Mouse (Mus musculus) CH12.LX (cell line): ENCODE data around the gene Elk3. TPM values are rescaled to one million over a fixed set of nuclear protein-coding genes. Genes with fewer than 3 reads are reported as not detected.
A peak's percentile ranks its signal among the peaks of the same experiment; 100 is the strongest.

Experiments used
- DNase-seq: peaks from one replicate; pipeline ENCODE4 v3.0.0-alpha.2; 2013; ENCODE audit errors: extremely low read depth
- H3K27ac ChIP-seq: 2 replicates; pipeline ENCODE4 v1.5.1; 2012; ENCODE audit warnings: low read depth, mild to moderate bottlenecking, control low read depth, moderate library complexity; ENCODE audit not compliant: insufficient read depth
- H3K27me3 ChIP-seq: replicated peaks from 2 replicates; pipeline ENCODE3; 2012; ENCODE audit warnings: inconsistent platforms
- H3K36me3 ChIP-seq, 2 experiments: replicated peaks in 1 of 2; 2 replicates each; pipeline versions ENCODE3 to v1.6.1; 2012; ENCODE audit warnings: inconsistent platforms in 1 of 2, low read length in 1 of 2, mild to moderate bottlenecking in 1 of 2, mixed read lengths in 1 of 2, moderate library complexity in 1 of 2; ENCODE audit not compliant: control insufficient read depth in 1 of 2, insufficient read depth in 1 of 2
- H3K4me1 ChIP-seq, 2 experiments: 2 replicates each; pipeline ENCODE4 v1.6.1; 2012; ENCODE audit warnings: inconsistent platforms in 1 of 2, moderate library complexity in 1 of 2; ENCODE audit not compliant: insufficient read depth in 2 of 2, control insufficient read depth in 1 of 2
- H3K4me2 ChIP-seq: 2 replicates; pipeline ENCODE4 v1.6.1; 2012; ENCODE audit warnings: low read depth, mild to moderate bottlenecking, control low read depth; ENCODE audit not compliant: poor library complexity, insufficient read depth, severe bottlenecking
- H3K4me3 ChIP-seq, 3 experiments: fragments of 150-350 bp in 1 of 3; sonication (generic) in 1 of 3; replicated peaks in 1 of 3; 2 replicates each; pipeline versions ENCODE3 to v1.5.1; 2011 to 2012; ENCODE audit warnings: low read depth in 2 of 3, low read length in 2 of 3, mild to moderate bottlenecking in 2 of 3, moderate library complexity in 2 of 3, control low read depth in 1 of 3, improper control_type of control experiment in 1 of 3, inconsistent platforms in 1 of 3, mixed read lengths in 1 of 3; ENCODE audit not compliant: poor library complexity in 1 of 3
- H3K79me2 ChIP-seq: replicated peaks from 2 replicates; pipeline ENCODE4 v1.6.1; 2012; ENCODE audit warnings: mild to moderate bottlenecking, moderate library complexity; ENCODE audit not compliant: control insufficient read depth, poor library complexity, insufficient read depth, severe bottlenecking; ENCODE audit errors: extremely low read depth
- H3K9ac ChIP-seq: 2 replicates; pipeline ENCODE4 v1.6.1; 2012; ENCODE audit warnings: low read depth, mild to moderate bottlenecking, control low read depth, moderate library complexity; ENCODE audit not compliant: insufficient read depth
- H3K9me3 ChIP-seq: replicated peaks from 2 replicates; pipeline ENCODE3; 2012; ENCODE audit warnings: low read length, inconsistent platforms, mixed read lengths
- BHLHE40 ChIP-seq: IDR thresholded peaks from 2 replicates; pipeline ENCODE4 v1.6.1; 2011; ENCODE audit warnings: mild to moderate bottlenecking, low read depth, low read length, improper control_type of control experiment
- CTCF ChIP-seq, 2 experiments: IDR thresholded peaks in 1 of 2; conservative IDR thresholded peaks in 1 of 2; 2 replicates each; pipeline ENCODE4 v1.5.1; 2011 to 2012; ENCODE audit warnings: low read depth in 2 of 2, low read length in 2 of 2, improper control_type of control experiment in 1 of 2, inconsistent platforms in 1 of 2, mild to moderate bottlenecking in 1 of 2, moderate library complexity in 1 of 2
- EP300 ChIP-seq: IDR thresholded peaks from 2 replicates; pipeline ENCODE4 v1.6.1; 2011; ENCODE audit warnings: low read length, improper control_type of control experiment
- ETS1 ChIP-seq: conservative IDR thresholded peaks from 2 replicates; pipeline ENCODE4 v1.6.1; 2012; ENCODE audit warnings: low read depth, mild to moderate bottlenecking, inconsistent platforms, low read length, improper control_type of control experiment, moderate library complexity
- IRF4 ChIP-seq: IDR thresholded peaks from 2 replicates; pipeline ENCODE4 v1.6.1; 2014; ENCODE audit warnings: low read depth, mild to moderate bottlenecking, inconsistent platforms, low read length, improper control_type of control experiment
- JUND ChIP-seq: conservative IDR thresholded peaks from 2 replicates; pipeline ENCODE4 v1.6.1; 2011; ENCODE audit warnings: low read depth, low read length, improper control_type of control experiment
- KAT2A ChIP-seq: IDR thresholded peaks from 2 replicates; pipeline ENCODE4 v1.6.1; 2012; ENCODE audit warnings: low read length, improper control_type of control experiment, inconsistent platforms; ENCODE audit not compliant: insufficient replicate concordance
- MAX ChIP-seq: IDR thresholded peaks from 2 replicates; pipeline ENCODE4 v1.6.1; 2011; ENCODE audit warnings: low read length, improper control_type of control experiment
- MAZ ChIP-seq: IDR thresholded peaks from 2 replicates; pipeline ENCODE4 v1.6.1; 2012; ENCODE audit warnings: low read depth, mild to moderate bottlenecking, inconsistent platforms, low read length, improper control_type of control experiment, moderate library complexity
- MEF2A ChIP-seq: IDR thresholded peaks from 2 replicates; pipeline ENCODE4 v1.6.1; 2014; ENCODE audit warnings: low read depth, mild to moderate bottlenecking, inconsistent platforms, low read length, improper control_type of control experiment, borderline replicate concordance
- MYC ChIP-seq: IDR thresholded peaks from 2 replicates; pipeline ENCODE4 v1.6.1; 2011; ENCODE audit warnings: low read depth, mild to moderate bottlenecking, improper control_type of control experiment, low read length
- NELFE ChIP-seq: IDR thresholded peaks from 2 replicates; pipeline ENCODE4 v1.6.1; 2011; ENCODE audit warnings: low read depth, low read length, improper control_type of control experiment
- NRF1 ChIP-seq: IDR thresholded peaks from 2 replicates; pipeline ENCODE4 v1.6.1; 2014; ENCODE audit warnings: low read depth, mild to moderate bottlenecking, inconsistent platforms, low read length, improper control_type of control experiment, moderate library complexity
- POLR2AphosphoS2 ChIP-seq: IDR thresholded peaks from 2 replicates; pipeline ENCODE4 v1.6.1; 2011; ENCODE audit warnings: low read depth, low read length, improper control_type of control experiment
- RAD21 ChIP-seq: IDR thresholded peaks from 2 replicates; pipeline ENCODE4 v1.6.1; 2011; ENCODE audit warnings: low read depth, mild to moderate bottlenecking, low read length, improper control_type of control experiment, moderate library complexity
- RCOR1 ChIP-seq: conservative IDR thresholded peaks from 2 replicates; pipeline ENCODE4 v1.6.1; 2012; ENCODE audit warnings: low read depth, mild to moderate bottlenecking, inconsistent platforms, low read length, improper control_type of control experiment
- SIN3A ChIP-seq: IDR thresholded peaks from 2 replicates; pipeline ENCODE4 v1.6.1; 2012; ENCODE audit warnings: low read length, improper control_type of control experiment, inconsistent platforms
- SMC3 ChIP-seq: IDR thresholded peaks from 2 replicates; pipeline ENCODE4 v1.6.1; 2011; ENCODE audit warnings: low read depth, low read length, improper control_type of control experiment
- TBP ChIP-seq: conservative IDR thresholded peaks from 2 replicates; pipeline ENCODE4 v1.6.1; 2011; ENCODE audit warnings: low read depth, low read length, improper control_type of control experiment
- TCF12 ChIP-seq: IDR thresholded peaks from 2 replicates; pipeline ENCODE4 v1.6.1; 2014; ENCODE audit warnings: low read depth, mild to moderate bottlenecking, inconsistent platforms, low read length, improper control_type of control experiment
- UBTF ChIP-seq: IDR thresholded peaks from 2 replicates; pipeline ENCODE4 v1.6.1; 2012; ENCODE audit warnings: low read depth, mild to moderate bottlenecking, inconsistent platforms, low read length, improper control_type of control experiment, moderate library complexity
- ZMIZ1 ChIP-seq: IDR thresholded peaks from 2 replicates; pipeline ENCODE4 v1.6.1; 2012; ENCODE audit warnings: low read depth, mild to moderate bottlenecking, inconsistent platforms, low read length, improper control_type of control experiment
- ZNF384 ChIP-seq: IDR thresholded peaks from 2 replicates; pipeline ENCODE4 v1.6.1; 2012; ENCODE audit warnings: low read depth, low read length, improper control_type of control experiment, inconsistent platforms
- dilution Hi-C: fragments of 300-500 bp; cut with MboI; formaldehyde crosslinking; loops from 2 replicates; pipeline ENCODE4 v1.14.3; 2020; ENCODE audit warnings: low sequenced_read_pairs; ENCODE audit not compliant: extremely low pct_unique_long_range_greater_than_20kb, extremely low pct_ligation_motif_present
- in situ Hi-C: fragments of 300-500 bp; cut with MboI; formaldehyde crosslinking; loops from 3 replicates; pipeline ENCODE4 v1.14.3; 2019; ENCODE audit warnings: low sequenced_read_pairs, low pct_ligation_motif_present, low pct_unique_long_range_greater_than_20kb, mixed read lengths
- polyA plus RNA-seq: library from polyadenylated mRNA; unstranded; fragments of >175 nt; gene quantifications from 2 replicates; pipeline ENCODE4 v1.2.1, GENCODE M21; 2012; ENCODE audit warnings: low read depth; ENCODE audit not compliant: insufficient read length
- total RNA-seq, 2 experiments: library from RNA; depleted of rRNA; stranded (reverse); fragments of 300-350 nt in 1 of 2; fragments of >200 nt in 1 of 2; gene quantifications; 2 replicates each; pipeline ENCODE4 v1.2.3; 2012 to 2014

Gene Elk3
- total and polyA plus RNA-seq, 3 experiments = 20.1 to 37.0 (median 25.8) TPM

- H3K4me1 ChIP-seq = peaks cover 12 to 32% of the 10 kb centered on the region in 2 experiments
- TF ChIP-seq JUND = no peak
- TF ChIP-seq CTCF (conservative IDR thresholded peaks at IDR 0.05 in 1 of 2, IDR thresholded peaks at IDR 0.05 in 1 of 2; ENCODE audit: low read depth in 2 of 2, low read length in 2 of 2) = peak in 1 of 2 experiments; percentile 46; a peak in 2 of 4 replicates
- no peak for TF ChIP-seq ZNF384
- TF ChIP-seq, all 38 proteins: peak for 1
- Histone ChIP-seq H3K79me2 (no peaks in the 10 kb centered on the region), H3K9ac (no peak overlapping the region), H3K27ac (no peak overlapping the region), H3K4me2 (no peak overlapping the region), H3K36me3 (no peaks in the 10 kb centered on the region), H3K27me3 (no peaks in the 10 kb centered on the region), H3K4me3 (no peak overlapping the region), H3K9me3 (peaks cover 2% of the 10 kb centered on the region)
- dilution Hi-C loops (no loop called here), in situ Hi-C loops (no loop called here)
- no peak for DNase-seq
These were observed 9.2 kb upstream of the Elk3 start for GRCm38 (mm10) chr10:93320148-93320547.

GRCm38 (mm10) chr10:93319526-93320063, 8.7 kb upstream of the Elk3 start:
- dilution Hi-C loops (no loop called here), in situ Hi-C loops (no loop called here)
- no peaks in the 10 kb centered on the region for H3K79me2 ChIP-seq
- H3K27me3 ChIP-seq = no peaks in the 10 kb centered on the region
- peaks cover 2% of the 10 kb centered on the region for H3K9me3 ChIP-seq
- peak; percentile 42 for DNase-seq
- no peak overlapping the region for H3K4me3 ChIP-seq
- no peaks in the 10 kb centered on the region for H3K36me3 ChIP-seq
- no peak overlapping the region for H3K4me2 ChIP-seq
- H3K27ac ChIP-seq = no peak overlapping the region
- TF ChIP-seq EP300 = peak; percentile 67
- no peak for TF ChIP-seq NRF1
- TF ChIP-seq MEF2A = 0 out of 2 replicates have a peak, but pooled peaks have one; percentile 32
- TF ChIP-seq TCF12 = peak; percentile 47; the same call in 1 of the 2 replicates
- TF ChIP-seq RCOR1 = no peak
- peak; percentile 35 for TF ChIP-seq BHLHE40
- 0 out of 2 replicates have a peak, but pooled peaks have one; percentile 17 for TF ChIP-seq SIN3A
- 0 out of 2 replicates have a peak, but pooled peaks have one; percentile 27 for TF ChIP-seq NELFE
- TF ChIP-seq MYC = no peak
- TF ChIP-seq KAT2A = 0 out of 2 replicates have a peak, but pooled peaks have one; percentile 23
- 0 out of 2 replicates have a peak, but pooled peaks have one; percentile 16 for TF ChIP-seq TBP
- TF ChIP-seq RAD21 = peak; percentile 50
- 0 out of 2 replicates have a peak, but pooled peaks have one; percentile 32 for TF ChIP-seq MAX
- 0 out of 2 replicates have a peak, but pooled peaks have one; percentile 32 for TF ChIP-seq ETS1
- TF ChIP-seq UBTF = no peak
- no peak for TF ChIP-seq ZNF384
- peak in 1 of 2 experiments; percentile 62; a peak in 2 of 4 replicates for TF ChIP-seq CTCF (conservative IDR thresholded peaks at IDR 0.05 in 1 of 2, IDR thresholded peaks at IDR 0.05 in 1 of 2; ENCODE audit: low read depth in 2 of 2, low read length in 2 of 2)
- no peak for TF ChIP-seq POLR2AphosphoS2
- TF ChIP-seq ZMIZ1 = no peak
- peak; percentile 60 for TF ChIP-seq SMC3
- 0 out of 2 replicates have a peak, but pooled peaks have one; percentile 26 for TF ChIP-seq MAZ
- 0 out of 2 replicates have a peak, but pooled peaks have one; percentile 34 for TF ChIP-seq IRF4
- TF ChIP-seq, all 38 proteins: peak for 15
- Histone ChIP-seq H3K4me1 (peaks cover 12 to 28% of the 10 kb centered on the region in 2 experiments), H3K9ac (no peak overlapping the region)
